Mouse (Mus musculus) central nervous system, embryonic 14 days (tissue): ENCODE measurements around the gene Tbc1d30. TPM values are rescaled to one million over a fixed set of nuclear protein-coding genes. Genes with fewer than 3 reads are reported as not detected.

Source experiments
- polyA plus RNA-seq: library from polyadenylated mRNA; depleted of rRNA; stranded (reverse); fragments of >200 nt; gene quantifications from 2 replicates; pipeline ENCODE4 v1.2.3, GENCODE M21; 2012; rRNA removed

Gene Tbc1d30
- 14.6 and 15.0 TPM in 2 replicates for polyA plus RNA-seq

GRCm38 (mm10) chr10:121351066-121351581 lies at the start of gene Tbc1d30:
Tbc1d30 (minus strand) TSS chr10:121351278.

GRCm38 (mm10) chr10:121364801-121365564 lies 13.9 kb upstream of the Tbc1d30 start, which contains the start of gene Gns:
Gns (plus strand) TSS chr10:121365090.

Other genes starting within 250 kb of the Tbc1d30 start
- 32.7 and 36.0 TPM in 2 replicates for gene Gns, start 13.8 kb upstream of the Tbc1d30 start, polyA plus RNA-seq
- 5.8 and 9.1 TPM in 2 replicates for gene Rassf3, start 125.1 kb upstream of the Tbc1d30 start, polyA plus RNA-seq
- 39.2 and 41.3 TPM in 2 replicates for gene Tbk1, start 235.5 kb upstream of the Tbc1d30 start, polyA plus RNA-seq